Mouse (Mus musculus): ENCODE data around the gene Atp2a3. TPM values are rescaled to one million over a fixed set of nuclear protein-coding genes. Genes with fewer than 3 reads are reported as not detected.

Gene Atp2a3
- polyA plus RNA-seq, 1 experiment from 2014 or later: 1.3 TPM

GRCm38 (mm10) chr11:72959924-72960679, 867 bp upstream of the Atp2a3 start:
- peak overlapping the region; percentile 64; the same call in 1 of the 2 replicates for H3K4me2 ChIP-seq
- H3K9me3 ChIP-seq: no peaks in the 10 kb centered on the region
- 12% methylated on average over 15 of the region's 15 CpGs for WGBS
- H3K36me3 ChIP-seq: no peaks in the 10 kb centered on the region
- H3K27ac ChIP-seq: no peak overlapping the region
- peaks cover 9% of the 10 kb centered on the region for H3K4me1 ChIP-seq
- no peak for ATAC-seq (ENCODE audit: insufficient number of reproducible peaks, insufficient read depth, low FRiP score, low TSS enrichment, low read depth)
- H3K9ac ChIP-seq: no peak overlapping the region
- H3K4me3 ChIP-seq: no peak overlapping the region
- peaks cover 57% of the 10 kb centered on the region for H3K27me3 ChIP-seq

GRCm38 (mm10) chr11:72960723-72961071, 272 bp upstream of the Atp2a3 start:
- H3K4me3 ChIP-seq: peak overlapping the region; percentile 40
- 3% methylated on average over 15 of the region's 15 CpGs for WGBS
- no peak overlapping the region for H3K27ac ChIP-seq
- H3K4me1 ChIP-seq: peaks cover 9% of the 10 kb centered on the region
- peak overlapping the region; percentile 64 for H3K4me2 ChIP-seq
- H3K9me3 ChIP-seq: no peaks in the 10 kb centered on the region
- no peaks in the 10 kb centered on the region for H3K36me3 ChIP-seq
- no peak overlapping the region for H3K9ac ChIP-seq
- peaks cover 57% of the 10 kb centered on the region for H3K27me3 ChIP-seq
- no peak for ATAC-seq (ENCODE audit: insufficient number of reproducible peaks, insufficient read depth, low FRiP score, low TSS enrichment, low read depth)

DNA sequence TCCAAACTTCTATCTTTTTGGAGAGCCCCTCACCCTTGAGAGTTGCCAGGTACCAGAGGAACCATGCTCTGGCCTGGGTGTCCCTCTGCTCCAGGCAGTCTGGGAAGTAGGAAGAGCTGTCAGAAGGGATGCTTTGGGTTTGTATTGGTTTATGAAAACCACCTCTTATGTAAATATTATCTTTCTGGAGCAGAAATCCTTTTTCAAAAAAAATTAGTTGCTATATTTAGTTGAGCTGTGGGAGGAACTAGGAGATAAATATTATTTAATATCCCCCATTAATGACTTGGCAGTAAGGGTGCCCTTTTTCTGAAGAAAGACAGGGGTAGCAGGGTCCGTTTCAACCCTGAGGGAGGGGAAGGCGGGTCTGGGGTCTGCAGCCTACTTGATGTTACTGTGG, 1.4 kb downstream of the Atp2a3 start:
- H3K4me3 ChIP-seq: no peak overlapping the region
- peaks cover 9% of the 10 kb centered on the region for H3K4me1 ChIP-seq
- H3K27me3 ChIP-seq: peaks cover 56% of the 10 kb centered on the region
- no peak overlapping the region for H3K27ac ChIP-seq
- 70% methylated on average over 2 of the region's 2 CpGs for WGBS
- ATAC-seq (ENCODE audit: insufficient number of reproducible peaks, insufficient read depth, low FRiP score, low TSS enrichment, low read depth): no peak
- no peaks in the 10 kb centered on the region for H3K9me3 ChIP-seq
- no peaks in the 10 kb centered on the region for H3K36me3 ChIP-seq
- no peak overlapping the region for H3K4me2 ChIP-seq
- H3K9ac ChIP-seq: no peak overlapping the region

DNA sequence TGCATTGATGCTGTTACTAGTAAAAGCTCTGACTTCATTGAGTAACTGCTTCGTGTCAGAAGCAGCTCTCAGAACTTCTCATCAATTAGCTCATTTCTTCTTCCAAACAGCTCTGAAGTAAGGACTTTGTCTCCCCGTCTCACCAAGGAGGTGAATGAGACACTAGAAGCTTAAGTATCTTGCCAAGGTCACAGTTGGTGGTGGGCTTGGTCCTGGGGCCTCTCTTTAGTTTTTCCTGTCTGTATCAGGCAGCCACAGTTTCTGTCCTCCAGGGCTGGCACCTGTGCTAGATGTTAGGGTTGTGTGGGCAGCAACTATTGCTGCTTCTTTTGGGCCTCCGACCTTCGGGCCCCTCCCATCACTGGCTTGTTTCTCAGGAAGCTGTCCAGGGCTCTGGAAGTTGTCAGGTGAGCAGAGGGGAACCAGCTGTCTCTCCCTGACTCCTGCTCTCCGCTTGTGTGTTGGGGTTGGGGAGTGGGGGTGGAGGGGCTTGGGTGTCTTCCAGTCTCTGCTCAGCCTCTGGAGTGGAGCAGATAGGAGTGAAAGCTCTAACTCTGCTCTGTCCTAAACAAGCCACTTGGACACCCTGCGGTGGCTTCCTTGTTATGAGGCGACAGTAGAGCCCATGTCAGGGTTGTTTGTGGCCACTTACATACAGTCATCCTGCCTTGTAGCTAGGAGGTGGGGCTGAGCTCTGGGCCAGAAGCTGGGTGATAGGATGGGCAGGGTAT, 2.3 kb downstream of the Atp2a3 start:
- H3K36me3 ChIP-seq: no peaks in the 10 kb centered on the region
- H3K9ac ChIP-seq: no peak overlapping the region
- H3K27me3 ChIP-seq: peaks cover 54% of the 10 kb centered on the region
- H3K27ac ChIP-seq: no peak overlapping the region
- WGBS: 52% methylated on average over 7 of the region's 7 CpGs
- no peak overlapping the region for H3K4me3 ChIP-seq
- H3K4me2 ChIP-seq: no peak overlapping the region
- H3K4me1 ChIP-seq: peaks cover 9% of the 10 kb centered on the region
- no peaks in the 10 kb centered on the region for H3K9me3 ChIP-seq
- no peak for ATAC-seq (ENCODE audit: insufficient number of reproducible peaks, insufficient read depth, low FRiP score, low TSS enrichment, low read depth)

DNA sequence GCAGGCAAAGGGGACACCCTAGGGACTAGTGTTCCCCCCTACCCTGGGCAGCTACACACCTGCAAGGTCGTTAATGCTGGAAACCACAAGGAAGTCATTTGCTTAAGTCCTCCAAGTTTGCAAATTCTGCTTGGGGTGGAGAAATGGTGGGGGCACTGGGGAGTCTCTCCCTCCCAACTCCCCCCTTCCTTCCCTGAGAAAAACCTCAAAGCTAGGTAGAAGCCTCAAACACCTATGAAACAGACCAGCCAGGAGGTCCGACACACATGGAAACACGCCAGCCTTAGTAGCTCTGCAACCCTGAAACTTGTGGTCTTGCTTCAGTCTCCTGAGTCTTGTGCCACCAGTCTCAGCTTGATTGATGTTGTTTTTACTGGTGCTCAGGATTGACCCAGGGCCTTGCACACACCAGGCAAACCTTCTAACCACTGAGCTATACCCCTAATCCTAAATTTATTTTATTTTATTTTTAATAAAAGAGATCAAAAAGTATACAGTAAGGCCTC, 2.9 kb downstream of the Atp2a3 start:
- 63% methylated on average over 3 of the region's 3 CpGs for WGBS
- H3K27me3 ChIP-seq: peaks cover 52% of the 10 kb centered on the region
- H3K36me3 ChIP-seq: no peaks in the 10 kb centered on the region

DNA sequence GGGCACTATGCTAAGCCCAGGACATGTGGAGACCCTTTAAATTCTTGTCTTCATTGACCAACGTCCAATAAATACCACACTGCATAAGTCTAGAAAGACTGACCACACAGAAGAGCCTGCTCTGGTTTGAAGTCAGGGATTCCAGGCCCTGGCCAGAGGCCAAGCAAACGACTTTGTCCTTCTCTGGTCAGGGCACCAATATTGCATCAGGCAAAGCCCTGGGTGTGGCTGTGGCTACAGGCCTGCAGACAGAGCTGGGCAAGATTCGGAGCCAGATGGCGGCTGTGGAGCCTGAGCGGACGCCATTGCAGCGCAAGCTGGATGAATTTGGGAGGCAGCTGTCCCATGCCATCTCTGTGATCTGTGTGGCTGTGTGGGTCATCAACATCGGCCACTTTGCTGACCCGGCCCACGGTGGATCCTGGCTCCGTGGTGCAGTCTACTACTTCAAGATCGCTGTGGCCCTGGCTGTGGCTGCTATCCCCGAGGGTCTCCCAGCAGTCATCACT, 14.1 kb downstream of the Atp2a3 start:
- Histone ChIP-seq H3K9me3 (no peaks in the 10 kb centered on the region), H3K4me2 (no peak overlapping the region), H3K36me3 (no peaks in the 10 kb centered on the region), H3K27me3 (peaks cover 10% of the 10 kb centered on the region), H3K4me1 (no peaks in the 10 kb centered on the region), H3K9ac (no peak overlapping the region), H3K27ac (no peak overlapping the region), H3K4me3 (no peak overlapping the region)
- WGBS: 82% methylated on average over 13 of the region's 13 CpGs
- no peak for ATAC-seq (ENCODE audit: insufficient number of reproducible peaks, insufficient read depth, low FRiP score, low TSS enrichment, low read depth)

More for the DNA sequence above, 2.9 kb downstream of the Atp2a3 start:
- no peak overlapping the region for H3K4me2 ChIP-seq
- H3K4me1 ChIP-seq: peaks cover 9% of the 10 kb centered on the region
- H3K9me3 ChIP-seq: no peaks in the 10 kb centered on the region
- no peak overlapping the region for H3K27ac ChIP-seq
- ATAC-seq (ENCODE audit: insufficient number of reproducible peaks, insufficient read depth, low FRiP score, low TSS enrichment, low read depth): no peak
- H3K4me3 ChIP-seq: no peak overlapping the region
- no peak overlapping the region for H3K9ac ChIP-seq

DNA sequence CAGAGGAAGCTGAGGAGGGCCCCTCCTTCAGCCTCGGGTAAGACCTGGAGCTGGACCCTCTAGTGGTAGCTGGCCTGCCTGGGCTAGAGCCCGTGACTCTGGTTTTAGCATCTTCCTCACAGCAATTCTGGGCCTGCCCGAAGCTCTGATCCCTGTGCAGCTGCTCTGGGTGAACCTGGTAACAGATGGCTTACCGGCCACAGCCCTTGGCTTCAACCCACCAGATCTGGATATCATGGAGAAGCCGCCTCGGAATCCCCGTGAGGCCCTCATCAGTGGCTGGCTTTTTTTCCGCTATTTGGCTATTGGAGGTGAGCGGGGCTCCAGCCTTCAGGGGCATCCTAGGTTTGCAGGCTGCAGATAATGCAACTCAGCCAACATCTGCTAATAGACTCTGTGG, 21.5 kb downstream of the Atp2a3 start:
- Histone ChIP-seq H3K4me2 (no peak overlapping the region), H3K4me1 (no peaks in the 10 kb centered on the region), H3K27me3 (peaks cover 6% of the 10 kb centered on the region), H3K9ac (no peak overlapping the region), H3K4me3 (no peak overlapping the region), H3K36me3 (no peaks in the 10 kb centered on the region), H3K27ac (no peak overlapping the region), H3K9me3 (no peaks in the 10 kb centered on the region)
- 84% methylated on average over 9 of the region's 9 CpGs for WGBS
- ATAC-seq (ENCODE audit: insufficient number of reproducible peaks, insufficient read depth, low FRiP score, low TSS enrichment, low read depth): no peak

DNA sequence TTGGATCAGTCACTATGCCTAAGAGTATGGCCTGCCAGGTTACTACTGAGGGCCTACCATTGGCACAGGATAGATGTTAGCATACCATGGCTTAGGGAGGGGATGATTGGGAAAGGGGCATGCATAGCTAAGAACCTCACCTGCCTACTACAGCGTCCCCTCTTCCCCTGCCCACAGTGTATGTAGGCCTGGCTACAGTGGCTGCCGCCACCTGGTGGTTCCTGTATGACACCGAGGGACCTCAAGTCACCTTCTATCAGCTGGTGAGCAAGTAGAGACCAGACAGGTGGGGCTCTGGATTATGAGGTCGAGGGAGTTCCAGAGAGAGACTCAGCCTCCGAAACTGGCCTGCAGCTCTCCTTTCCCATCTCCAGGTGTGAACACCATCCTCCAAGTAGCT, 22.3 kb downstream of the Atp2a3 start:
- WGBS: 34% methylated on average over 5 of the region's 5 CpGs
- H3K4me2 ChIP-seq: no peak overlapping the region
- ATAC-seq (ENCODE audit: insufficient number of reproducible peaks, insufficient read depth, low FRiP score, low TSS enrichment, low read depth): no peak

GRCm38 (mm10) chr11:72986745-72987144, 25.8 kb downstream of the Atp2a3 start:
- Histone ChIP-seq H3K4me3 (no peak overlapping the region), H3K9ac (no peak overlapping the region), H3K27ac (no peak overlapping the region), H3K4me1 (no peaks in the 10 kb centered on the region), H3K36me3 (no peaks in the 10 kb centered on the region), H3K4me2 (no peak overlapping the region), H3K27me3 (no peaks in the 10 kb centered on the region), H3K9me3 (no peaks in the 10 kb centered on the region)
- 75% methylated on average over 5 of the region's 5 CpGs for WGBS
- ATAC-seq (ENCODE audit: insufficient number of reproducible peaks, insufficient read depth, low FRiP score, low TSS enrichment, low read depth): no peak

More for the DNA sequence above, 22.3 kb downstream of the Atp2a3 start:
- Histone ChIP-seq H3K9ac (no peak overlapping the region), H3K4me3 (no peak overlapping the region), H3K27me3 (peaks cover 6% of the 10 kb centered on the region; the same call in 1 of the 2 replicates), H3K36me3 (no peaks in the 10 kb centered on the region), H3K27ac (no peak overlapping the region), H3K4me1 (no peaks in the 10 kb centered on the region), H3K9me3 (no peaks in the 10 kb centered on the region)

GRCm38 (mm10) chr11:72987234-72987633, 26.3 kb downstream of the Atp2a3 start:
- H3K27me3 ChIP-seq: no peaks in the 10 kb centered on the region
- no peak for ATAC-seq (ENCODE audit: insufficient number of reproducible peaks, insufficient read depth, low FRiP score, low TSS enrichment, low read depth)
- no peak overlapping the region for H3K4me3 ChIP-seq

GRCm38 (mm10) chr11:72987807-72988206, 26.8 kb downstream of the Atp2a3 start:
- no peak overlapping the region for H3K27ac ChIP-seq
- no peak for ATAC-seq (ENCODE audit: insufficient number of reproducible peaks, insufficient read depth, low FRiP score, low TSS enrichment, low read depth)
- H3K4me3 ChIP-seq: no peak overlapping the region
- WGBS: 79% methylated on average over 5 of the region's 5 CpGs
- no peaks in the 10 kb centered on the region for H3K27me3 ChIP-seq
- H3K9me3 ChIP-seq: no peaks in the 10 kb centered on the region
- no peaks in the 10 kb centered on the region for H3K36me3 ChIP-seq
- H3K9ac ChIP-seq: no peak overlapping the region
- H3K4me2 ChIP-seq: no peak overlapping the region
- no peaks in the 10 kb centered on the region for H3K4me1 ChIP-seq

More at GRCm38 (mm10) chr11:72987234-72987633, 26.3 kb downstream of the Atp2a3 start:
- Histone ChIP-seq H3K9ac (no peak overlapping the region), H3K4me1 (no peaks in the 10 kb centered on the region), H3K9me3 (no peaks in the 10 kb centered on the region), H3K4me2 (no peak overlapping the region), H3K36me3 (no peaks in the 10 kb centered on the region), H3K27ac (no peak overlapping the region)
- 65% methylated on average over 5 of the region's 5 CpGs for WGBS

- Histone ChIP-seq H3K4me2 (no peak overlapping the region), H3K27me3 (no peaks in the 10 kb centered on the region), H3K4me3 (no peak overlapping the region), H3K9me3 (no peaks in the 10 kb centered on the region), H3K4me1 (no peaks in the 10 kb centered on the region), H3K9ac (no peak overlapping the region), H3K27ac (no peak overlapping the region), H3K36me3 (no peaks in the 10 kb centered on the region)
- WGBS: 78% methylated on average over 6 of the region's 6 CpGs
- ATAC-seq (ENCODE audit: insufficient number of reproducible peaks, insufficient read depth, low FRiP score, low TSS enrichment, low read depth): no peak
These were observed 28.1 kb downstream of the Atp2a3 start for GRCm38 (mm10) chr11:72989044-72989443.
